Mouse (Mus musculus): ENCODE measurements around the gene Dpp8.

- TF ChIP-seq CTCF (IDR thresholded peaks at IDR 0.05; ENCODE audit: control insufficient read depth, insufficient read depth, insufficient replicate concordance, low read depth, low read length) (no peak), POLR2A (IDR thresholded peaks at IDR 0.05; ENCODE audit: control insufficient read depth, low read depth, low read length) (no peak)
Observed at GRCm38 (mm10) chr9:65050981-65051380, 18.8 kb downstream of the Dpp8 start.

Measured in testis, adult 2 months (tissue).